ENCODE assay signal across 23 mouse cellular contexts in genomic region chr2:20909404-20909803, GRCm38 (mm10). TPM values are rescaled to one million over a fixed set of nuclear protein-coding genes. Genes with fewer than 3 reads are reported as not detected.
DNase-seq lines count a peak whose midpoint lies in the region; ATAC-seq and TF ChIP-seq lines count a peak whose summit lies in the region.
"Had no signal": no experiment of that assay in that cellular context is flagged by ENCODE, and none has a peak within 500 bp of the region (broad histone marks: within the 10 kb centered on the region; RNA-seq: fewer than 3 reads in every experiment).

No protein-coding gene starts in this region.

- no peak overlapping the region for H3K4me3 ChIP-seq in cerebellum, adult 2 months (replicated peaks; ENCODE audit: insufficient read depth, low read depth, low read length)
- H3K4me3 ChIP-seq in lung, postnatal 0 days (ENCODE audit: low read depth, low read length), result no peak overlapping the region
- H3K4me3 ChIP-seq in lung, adult 2 months (replicated peaks; ENCODE audit: extremely low read depth, low read depth, low read length), result no peak overlapping the region
- no peak overlapping the region for H3K4me3 ChIP-seq in heart, embryonic 14.5 days (ENCODE audit: control insufficient read depth in 1 of 2, insufficient read depth in 1 of 2, low read depth in 1 of 2, low read length in 2 of 2)
- H3K4me3 ChIP-seq in myocyte, result no peak overlapping the region
- no peak overlapping the region for H3K4me3 ChIP-seq in hindbrain, embryonic 12.5 days
- H3K4me3 ChIP-seq: forebrain, embryonic 13.5 days; midbrain, embryonic 13.5 days had no signal

- no peaks in the 10 kb centered on the region for H3K36me3 ChIP-seq in lung, postnatal 0 days (ENCODE audit: insufficient read depth, low read length)
- peaks cover 20% of the 10 kb centered on the region for H3K36me3 ChIP-seq in heart, embryonic 14.5 days (ENCODE audit: control insufficient read depth, insufficient read depth, low read length)
- H3K36me3 ChIP-seq in myocyte (ENCODE audit: control insufficient read depth, insufficient read depth), result peaks cover 6% of the 10 kb centered on the region
- H3K36me3 ChIP-seq in hindbrain, embryonic 12.5 days, result peaks cover 16% of the 10 kb centered on the region

- H3K79me2 ChIP-seq in myocyte (ENCODE audit: control insufficient read depth, insufficient read depth), result peaks cover 57% of the 10 kb centered on the region

- H3K9ac ChIP-seq in lung, postnatal 0 days (replicated peaks; ENCODE audit: low read depth), result no peak overlapping the region
- no peak overlapping the region for H3K9ac ChIP-seq in heart, embryonic 14.5 days (ENCODE audit: low read length)
- no peak overlapping the region for H3K9ac ChIP-seq in hindbrain, embryonic 12.5 days
- H3K9ac ChIP-seq: forebrain, embryonic 13.5 days; hindbrain, embryonic 14.5 days; liver, postnatal 0 days; midbrain, embryonic 13.5 days had no signal

- no peaks in the 10 kb centered on the region for H3K9me3 ChIP-seq in lung, postnatal 0 days (ENCODE audit: low read length)
- no peaks in the 10 kb centered on the region for H3K9me3 ChIP-seq in heart, embryonic 14.5 days (ENCODE audit: control insufficient read depth, low read length)
- no peaks in the 10 kb centered on the region for H3K9me3 ChIP-seq in hindbrain, embryonic 12.5 days (replicated peaks)
- H3K9me3 ChIP-seq: forebrain, embryonic 13.5 days; midbrain, embryonic 13.5 days had no signal

- H3K4me2 ChIP-seq in lung, postnatal 0 days (replicated peaks; ENCODE audit: low read depth, low read length), result no peak overlapping the region
- H3K4me2 ChIP-seq in heart, embryonic 14.5 days (ENCODE audit: low read length), result peak overlapping the region; percentile 45
- H3K4me2 ChIP-seq in myocyte (ENCODE audit: low read depth), result no peak overlapping the region
- H3K4me2 ChIP-seq in hindbrain, embryonic 12.5 days (replicated peaks), result no peak overlapping the region
- H3K4me2 ChIP-seq: forebrain, embryonic 13.5 days; hindbrain, embryonic 14.5 days; midbrain, embryonic 13.5 days had no signal

- no peaks in the 10 kb centered on the region for H3K27me3 ChIP-seq in cerebellum, adult 2 months (ENCODE audit: control insufficient read depth, insufficient read depth, low read length)
- no peaks in the 10 kb centered on the region for H3K27me3 ChIP-seq in lung, postnatal 0 days (replicated peaks; ENCODE audit: insufficient read depth, low read length)
- H3K27me3 ChIP-seq in heart, embryonic 14.5 days (ENCODE audit: control insufficient read depth, insufficient read depth, low read length), result no peaks in the 10 kb centered on the region
- H3K27me3 ChIP-seq in myocyte (ENCODE audit: control insufficient read depth, insufficient read depth, insufficient read length), result no peaks in the 10 kb centered on the region
- no peaks in the 10 kb centered on the region for H3K27me3 ChIP-seq in hindbrain, embryonic 12.5 days
- H3K27me3 ChIP-seq: forebrain, embryonic 13.5 days; midbrain, embryonic 13.5 days had no signal

- ATAC-seq in lung, postnatal 0 days, result peak; percentile 62; the same call in 1 of the 2 replicates
- peak; percentile 85 for ATAC-seq in heart, embryonic 14.5 days (ENCODE audit: insufficient number of reproducible peaks, insufficient read depth, low FRiP score, low read depth)
- no peak for ATAC-seq in hindbrain, embryonic 12.5 days (ENCODE audit: low FRiP score)
- ATAC-seq: forebrain, embryonic 13.5 days; inflammation-experienced regulatory T-cells, adult 6 months; liver, postnatal 0 days; midbrain, embryonic 13.5 days had no signal

- TF ChIP-seq EP300 in lung, postnatal 0 days (IDR thresholded peaks at IDR 0.05), result no peak

- 46% methylated on average over 7 of the region's 7 CpGs for WGBS in cerebellum, adult 2 months
- WGBS in lung, postnatal 0 days, result 36% methylated on average over 7 of the region's 7 CpGs
- 46% methylated on average over 7 of the region's 7 CpGs for WGBS in lung, adult 2 months
- WGBS in heart, embryonic 14.5 days, result 8% methylated on average over 7 of the region's 7 CpGs
- 90% methylated on average over 7 of the region's 7 CpGs for WGBS in hindbrain, embryonic 12.5 days

- no peak for TF ChIP-seq CTCF in cerebellum, adult 2 months (IDR thresholded peaks at IDR 0.05; ENCODE audit: borderline replicate concordance, insufficient read depth, low read depth, low read length)
- no peak for TF ChIP-seq CTCF in lung, postnatal 0 days (IDR thresholded peaks at IDR 0.05)
- TF ChIP-seq CTCF in lung, adult 2 months (IDR thresholded peaks at IDR 0.05; ENCODE audit: insufficient read depth, low read length), result no peak

- no peak for TF ChIP-seq POLR2A in cerebellum, adult 2 months (IDR thresholded peaks at IDR 0.05; ENCODE audit: borderline replicate concordance, insufficient read depth, low read length)
- TF ChIP-seq POLR2A in lung, adult 2 months (IDR thresholded peaks at IDR 0.05; ENCODE audit: borderline replicate concordance, extremely low read depth, low read depth, low read length), result no peak
- no peak for TF ChIP-seq POLR2A in myocyte (IDR thresholded peaks at IDR 0.05; ENCODE audit: insufficient read length, low read depth)

- peak overlapping the region; percentile 50 for H3K27ac ChIP-seq in cerebellum, adult 2 months (ENCODE audit: insufficient read depth, low read length)
- H3K27ac ChIP-seq in lung, postnatal 0 days (ENCODE audit: low read length), result no peak overlapping the region
- H3K27ac ChIP-seq in heart, embryonic 14.5 days (replicated peaks in 1 of 2; ENCODE audit: control insufficient read depth in 1 of 2, insufficient read depth in 1 of 2, low read depth in 2 of 2, low read length in 2 of 2), result peak overlapping the region; percentile 76 to 88
- no peak overlapping the region for H3K27ac ChIP-seq in hindbrain, embryonic 12.5 days
- H3K27ac ChIP-seq: forebrain, embryonic 13.5 days; hindbrain, embryonic 14.5 days; midbrain, embryonic 13.5 days had no signal

- no peak for DNase-seq in cerebellum, adult 2 months
- DNase-seq in cerebellum, postnatal 4 days (ENCODE audit: low spot score in 2 of 2), result no peak
- peak; percentile 10 for DNase-seq in lung, postnatal 0 days (ENCODE audit: low spot score)
- DNase-seq in lung, adult 2 months, result no peak
- no peak for DNase-seq in adrenal gland, postnatal 10 days
- DNase-seq: cerebellum, adult 8-10 months; cerebellum, postnatal 36 days; kidney, adult 9 months; kidney, postnatal 14 days; layer of hippocampus, postnatal 36 days; left cerebral cortex, postnatal 4 days; liver; liver, postnatal 0 days; lung, postnatal 14 days; right cerebral cortex, postnatal 14 days; spleen, adult 18-20 months had no signal

- no peak overlapping the region for H3ac ChIP-seq in myocyte (ENCODE audit: control insufficient read depth, insufficient read length)

- H3K4me1 ChIP-seq in cerebellum, adult 2 months (ENCODE audit: control insufficient read depth, insufficient read depth, low read length), result peaks cover 31% of the 10 kb centered on the region
- H3K4me1 ChIP-seq in lung, postnatal 0 days (ENCODE audit: insufficient read depth, low read depth, low read length), result peaks cover 3% of the 10 kb centered on the region; the same call in 1 of the 2 replicates
- H3K4me1 ChIP-seq in lung, adult 2 months (ENCODE audit: control insufficient read depth, insufficient read depth, low read length), result peaks cover 4% of the 10 kb centered on the region
- peaks cover 12 to 39% of the 10 kb centered on the region in 2 experiments for H3K4me1 ChIP-seq in heart, embryonic 14.5 days (ENCODE audit: control insufficient read depth in 2 of 2, insufficient read depth in 2 of 2, low read length in 2 of 2)
- H3K4me1 ChIP-seq in hindbrain, embryonic 12.5 days, result no peaks in the 10 kb centered on the region
- H3K4me1 ChIP-seq: midbrain, embryonic 13.5 days had no signal

TF ChIP-seq in myocyte, 11 proteins besides CTCF, POLR2A, EP300 and RAD21:
- TF ChIP-seq USF1 (IDR thresholded peaks at IDR 0.05; ENCODE audit: low read depth), result peak; percentile 25
- TF ChIP-seq SRF (IDR thresholded peaks at IDR 0.05; ENCODE audit: control insufficient read depth, insufficient read length, low read depth), result no peak

RNA-seq across cellular contexts. Expression of gene Arhgap21, which starts 59.3 kb away (rescaled TPM):
- 213 and 231 TPM in 2 replicates for polyA plus RNA-seq in cerebellum, adult 2 months (2012; rRNA removed)
- 9.9 and 10.9 TPM in 2 replicates for polyA plus RNA-seq in lung, postnatal 0 days (2015; fragmentation: Nextera tagmentation; extraction: Ambion mirVana)
- polyA plus RNA-seq in lung, adult 2 months (2012; rRNA removed), result 19.4 and 33.4 TPM in 2 replicates
- polyA plus RNA-seq in heart, embryonic 14.5 days (2014; fragmentation: Nextera tagmentation; extraction: Ambion mirVana), result 27.4 and 28.0 TPM in 2 replicates
- polyA plus RNA-seq in myocyte (2012; fragmentation: generic; extraction: Trizol), result 18.0 TPM
- polyA plus RNA-seq in hindbrain, embryonic 12.5 days (2016; fragmentation: Nextera tagmentation; extraction: Ambion mirVana), result 64.4 and 66.1 TPM in 2 replicates
- 10 to 100 TPM; 57.5 to 78.3 TPM for total RNA-seq in adrenal gland, postnatal 10 days (2021)

Comparison
In these comparisons a context has a peak if more than half of its experiments do, and no peak if none do; other contexts are left out.
1. H3K27ac ChIP-seq: peak in cerebellum, adult 2 months (single experiment) and heart, embryonic 14.5 days (2 of 2); none in lung, postnatal 0 days (single experiment) and hindbrain, embryonic 12.5 days (single experiment).